Mouse (Mus musculus) cerebellum, postnatal 25 days (tissue): ENCODE data around the gene Cmtm5.
"Not testable (repeated sequence)": the region's sequence is repeated elsewhere in the genome, so short reads cannot be mapped to it uniquely, and the experiment has no call there.

Source experiments
- DNase-seq, 2 experiments: peaks; one replicate each; pipeline ENCODE4 v3.0.0; 2021; ENCODE audit warnings: mixed read lengths in 2 of 2

The Cmtm5 gene

DNA sequence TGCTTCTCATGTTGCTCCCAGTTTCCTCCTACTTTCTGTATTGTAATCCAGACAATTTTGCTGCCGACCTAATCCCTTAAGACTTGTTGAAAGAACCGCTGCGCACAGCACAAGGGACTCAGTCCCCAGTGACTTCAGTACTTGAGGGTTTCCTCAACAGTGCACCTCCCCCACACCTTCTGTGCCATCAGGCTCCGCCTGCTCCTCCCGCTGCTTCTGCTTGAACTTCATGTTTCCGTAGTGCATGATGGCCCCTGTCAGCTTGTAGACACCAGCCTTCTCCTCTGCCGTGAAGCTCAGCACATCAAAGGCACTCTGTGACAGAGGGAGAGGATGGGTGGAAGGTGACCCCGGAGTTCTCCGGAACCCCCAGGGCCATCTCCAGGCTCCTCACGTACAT is 24.7 kb downstream of the Cmtm5 start:
- DNase-seq: no peak

GRCm38 (mm10) chr14:54961487-54961886 is 25.4 kb downstream of the Cmtm5 start:
- DNase-seq: no peak

- no peak for DNase-seq
Measured at GRCm38 (mm10) chr14:54962714-54963113, 26.7 kb downstream of the Cmtm5 start.

GRCm38 (mm10) chr14:54963727-54964126 is 27.7 kb downstream of the Cmtm5 start:
- no peak for DNase-seq

DNA sequence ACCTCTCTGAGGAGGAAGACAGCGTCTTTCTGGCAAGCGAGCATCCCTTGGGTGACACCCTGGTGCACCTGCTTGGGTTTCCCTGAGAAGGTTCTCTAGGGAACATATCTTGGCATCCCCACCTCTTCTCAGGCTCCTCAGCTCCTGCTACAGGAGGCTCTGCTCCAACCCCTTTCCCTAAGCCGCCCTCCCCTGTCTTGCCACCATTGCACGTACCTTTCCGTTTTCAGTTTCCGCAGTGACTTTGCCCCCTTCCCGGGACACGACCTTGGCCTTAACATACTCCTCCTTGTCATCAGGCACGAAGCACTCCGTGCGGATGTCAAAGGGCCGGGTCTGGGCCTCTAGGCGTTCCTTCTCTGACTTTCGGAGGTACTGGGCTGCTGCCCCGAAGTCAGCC is 29.0 kb downstream of the Cmtm5 start:
- no peak for DNase-seq

DNA sequence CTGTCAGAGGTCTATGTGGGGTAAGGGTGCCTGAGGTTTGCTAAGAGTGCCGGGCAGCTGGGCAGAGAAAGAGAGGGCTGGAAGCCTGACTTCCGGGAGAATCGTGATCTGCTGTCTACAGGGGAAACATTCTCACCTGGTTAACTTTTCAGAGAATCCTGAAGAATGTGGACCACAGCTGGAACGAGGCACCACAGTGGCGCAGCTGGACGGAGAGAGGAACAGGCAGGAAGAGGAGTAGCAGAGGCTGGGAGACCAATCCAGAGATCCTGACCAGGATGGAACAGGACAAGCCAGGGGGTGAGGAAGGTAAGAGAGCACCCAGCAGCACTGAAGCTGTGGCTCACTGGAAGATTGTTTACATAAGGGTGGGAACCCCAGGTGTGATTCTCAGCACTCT is 29.6 kb downstream of the Cmtm5 start:
- DNase-seq: no peak

DNA sequence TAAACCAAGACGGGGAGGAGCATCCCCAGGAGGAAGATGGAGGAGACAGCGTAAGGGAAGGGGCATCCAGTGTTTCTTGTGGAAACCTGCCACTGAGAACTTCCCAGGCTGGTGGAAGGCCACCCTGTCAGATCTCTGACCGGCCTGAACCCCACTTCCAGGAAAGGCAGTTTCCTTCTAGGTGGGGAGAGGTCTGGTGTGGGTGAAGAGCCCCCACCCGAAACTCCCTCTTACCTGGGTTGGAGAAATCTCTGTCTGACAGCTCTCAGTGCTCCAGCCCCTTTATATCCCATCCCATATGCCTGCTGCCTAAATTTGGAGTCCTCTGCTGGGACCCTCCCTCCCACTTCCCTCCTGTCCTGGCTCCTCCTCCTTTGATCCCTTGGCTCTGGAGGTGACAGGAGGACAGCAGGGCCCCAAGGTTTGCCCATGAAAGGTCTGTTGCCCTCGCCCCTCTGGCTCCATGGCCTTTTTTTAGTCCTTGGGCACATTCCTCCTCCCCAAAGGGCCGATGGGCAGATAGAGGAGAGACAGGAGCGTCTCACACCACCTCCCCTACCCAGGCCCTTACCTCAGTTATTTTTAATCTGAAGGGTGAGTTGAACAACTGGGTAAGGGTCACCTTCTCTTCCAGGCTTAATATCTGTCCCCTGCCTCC is 30.4 kb downstream of the Cmtm5 start, which contains the start of gene Myh6:
Myh6 (minus strand) TSS at position 608 of the 658 bp plus-strand sequence.
- no peak for DNase-seq

DNA sequence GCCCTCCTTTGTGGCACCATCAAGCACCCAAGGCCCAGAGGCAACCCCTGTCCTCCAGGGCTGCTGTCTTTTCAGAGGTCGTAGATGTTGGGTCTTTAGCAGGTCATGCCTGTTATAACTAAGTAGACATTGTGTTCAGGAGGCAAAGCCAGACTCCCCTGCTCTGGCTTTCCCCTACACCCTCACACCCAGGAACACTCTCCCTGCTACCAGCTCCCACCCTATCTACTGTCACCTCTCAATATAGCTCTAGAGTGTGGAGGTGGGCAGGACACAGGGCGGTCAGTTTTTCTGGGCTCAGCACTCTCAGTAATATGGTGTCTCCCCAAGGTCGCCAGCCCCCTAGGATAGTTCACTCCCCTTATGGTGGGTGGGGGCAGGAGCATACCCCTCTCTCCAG is 31.8 kb downstream of the Cmtm5 start:
- DNase-seq: no peak

DNA sequence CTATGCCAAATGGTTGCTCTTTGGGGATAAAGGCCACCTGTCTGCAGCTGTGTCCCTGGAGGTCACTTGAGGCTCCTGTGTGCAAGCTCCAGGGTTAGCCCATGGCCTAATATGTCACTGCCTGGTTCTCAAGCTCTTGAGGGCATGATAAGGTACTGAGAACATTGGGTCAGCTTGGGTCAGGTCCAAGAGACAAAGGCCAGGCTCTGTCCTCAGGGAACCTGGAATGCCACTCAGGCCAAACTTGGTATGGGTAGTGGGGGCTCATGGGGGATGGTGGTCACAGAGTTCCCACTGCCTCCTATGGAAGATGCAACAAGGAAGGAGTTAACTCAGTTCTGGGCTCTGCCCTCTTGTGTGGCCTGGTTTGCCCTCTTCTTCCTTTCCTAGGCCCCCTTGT is 32.3 kb downstream of the Cmtm5 start:
- no peak for DNase-seq

DNA sequence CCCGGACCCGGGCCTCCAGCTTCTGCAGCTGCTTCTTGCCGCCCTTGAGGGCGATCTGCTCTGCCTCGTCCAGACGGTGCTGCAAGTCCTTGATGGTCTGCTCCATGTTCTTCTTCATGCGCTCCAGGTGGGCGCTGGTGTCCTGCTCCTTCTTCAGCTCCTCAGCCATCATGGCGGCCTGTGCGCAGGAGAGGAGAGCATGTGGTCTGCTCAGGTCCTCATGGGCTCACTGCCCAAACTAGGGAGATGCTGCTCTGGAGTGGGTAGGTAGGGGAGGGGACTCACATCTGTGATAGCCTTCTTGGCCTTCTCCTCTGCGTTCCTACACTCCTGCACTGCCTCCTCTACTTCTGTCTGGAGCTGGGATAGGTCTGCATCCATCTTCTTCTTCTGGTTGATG is 36.7 kb downstream of the Cmtm5 start:
- DNase-seq: not testable (repeated sequence)

DNA sequence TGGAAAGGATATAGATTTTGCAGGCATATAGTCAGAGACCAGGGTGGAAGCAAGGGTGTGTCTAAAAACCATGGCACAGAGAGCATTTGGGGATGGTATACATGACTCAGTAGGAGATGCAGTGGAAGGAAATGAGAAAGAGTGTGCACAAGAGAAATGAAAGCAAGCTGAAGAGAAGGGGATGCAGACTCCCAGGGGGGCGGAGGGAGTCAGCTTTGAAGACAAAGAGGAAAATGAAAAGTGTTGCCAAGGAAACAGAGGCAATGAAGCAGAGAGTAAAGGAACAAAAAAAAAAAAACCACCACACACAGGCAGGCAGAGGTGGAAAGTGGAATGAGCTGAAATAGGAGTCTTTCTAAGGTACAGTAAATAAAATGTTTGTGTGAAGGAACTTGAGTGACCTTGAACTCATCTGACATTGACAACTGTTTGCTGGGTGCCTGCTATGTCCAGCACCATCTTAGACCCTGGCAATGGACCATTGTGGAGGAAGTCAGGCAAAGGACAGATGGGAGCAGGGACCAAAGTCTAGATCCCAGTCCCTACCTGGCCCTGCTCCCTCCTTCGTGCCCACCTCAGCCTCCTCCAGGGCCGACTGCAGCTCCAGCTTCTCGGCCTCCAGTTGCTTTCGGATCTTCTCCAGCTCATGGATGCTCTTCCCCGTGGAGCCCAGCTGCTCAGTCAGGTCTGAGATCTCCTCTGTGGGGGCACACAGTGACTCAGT is 38.2 kb downstream of the Cmtm5 start:
- DNase-seq: no peak

DNA sequence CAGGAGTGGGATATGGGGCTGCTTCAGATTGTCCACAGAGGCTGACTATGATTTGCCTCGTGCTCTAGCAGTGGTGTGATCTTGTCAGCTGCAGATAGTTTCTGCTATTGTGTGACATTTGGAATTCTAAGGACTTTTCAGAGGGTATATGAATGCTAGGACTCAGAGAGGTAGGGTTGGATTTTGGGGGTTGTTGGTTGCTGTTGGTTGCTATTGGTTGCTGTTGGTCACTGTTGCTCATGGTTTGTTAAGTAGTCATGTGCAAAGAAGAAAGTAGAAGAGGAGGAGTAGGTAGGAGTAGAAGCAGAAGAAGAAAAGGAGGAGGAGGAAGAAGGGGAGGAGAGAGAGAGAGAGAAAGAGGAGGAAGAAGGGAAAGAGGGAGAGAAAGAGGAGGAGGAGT is 40.6 kb downstream of the Cmtm5 start, which contains the start of gene Gm17428:
Gm17428 (plus strand) TSS at position 301 of the 400 bp plus-strand sequence.
- no peak for DNase-seq

DNA sequence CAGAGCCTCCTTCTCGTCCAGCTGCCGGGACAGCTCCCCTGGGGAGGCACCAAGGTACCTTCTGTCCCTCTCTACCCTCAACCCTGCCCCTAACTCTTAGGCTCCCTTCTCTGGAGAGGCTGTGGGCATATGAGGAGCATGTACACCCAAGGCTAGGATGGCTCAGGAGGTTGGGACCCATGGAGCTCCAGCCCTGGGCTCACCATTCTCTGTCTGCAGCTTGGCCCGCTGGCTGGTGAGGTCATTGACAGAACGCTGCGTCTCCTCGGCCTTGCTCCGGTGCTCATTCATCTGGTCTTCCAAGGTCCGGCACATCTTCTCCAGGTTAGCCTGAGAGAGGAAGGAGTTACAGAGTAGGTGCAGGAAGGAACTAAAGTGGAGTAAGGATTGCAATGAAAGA is 42.6 kb downstream of the Cmtm5 start:
- no peak for DNase-seq

DNA sequence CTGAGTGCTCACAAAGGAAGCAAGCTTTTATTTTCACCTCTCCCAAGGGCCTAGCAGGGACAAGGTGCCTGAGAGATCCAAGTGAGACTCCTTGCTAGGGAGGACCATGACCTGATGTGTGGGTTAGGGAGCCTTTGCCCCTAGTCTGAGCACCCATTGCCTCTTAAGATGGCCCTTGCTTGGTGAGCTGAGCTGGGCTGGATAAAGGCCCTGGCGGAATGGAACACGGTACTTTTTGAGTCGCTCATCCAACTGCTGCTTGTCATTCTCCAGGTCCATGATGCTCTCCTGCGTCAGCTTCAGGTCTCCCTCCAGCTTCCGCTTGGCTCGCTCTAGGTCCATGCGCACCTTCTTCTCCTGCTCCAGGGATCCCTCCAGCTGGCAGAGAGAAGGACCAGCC is 45.9 kb downstream of the Cmtm5 start:
- DNase-seq: no peak

GRCm38 (mm10) chr14:54988350-54988874 is 52.4 kb downstream of the Cmtm5 start:
- DNase-seq: not testable (repeated sequence)
